21 mouse cellular contexts compared by ENCODE assay signal in genomic region chr14:121473869-121474268, GRCm38 (mm10). TPM values are rescaled to one million over a fixed set of nuclear protein-coding genes. Genes with fewer than 3 reads are reported as not detected.
DNase-seq lines count a peak whose midpoint lies in the region; ATAC-seq and TF ChIP-seq lines count a peak whose summit lies in the region.
"Had no signal": no experiment of that assay in that cellular context is flagged by ENCODE, and none has a peak within 500 bp of the region (broad histone marks: within the 10 kb centered on the region; RNA-seq: fewer than 3 reads in every experiment).

No protein-coding gene starts in this region.

- H3K9ac ChIP-seq in liver, adult 2 months (ENCODE audit: low read depth, low read length): no peak overlapping the region
- H3K9ac ChIP-seq in liver, postnatal 0 days (replicated peaks): no peak overlapping the region
- H3K9ac ChIP-seq: embryonic facial prominence, embryonic 13.5 days; forebrain, embryonic 12.5 days; heart, embryonic 13.5 days; hindbrain, embryonic 14.5 days had no signal

- no peak overlapping the region for H3K4me2 ChIP-seq in liver, postnatal 0 days (ENCODE audit: low read depth, low read length)
- H3K4me2 ChIP-seq: embryonic facial prominence, embryonic 13.5 days; forebrain, embryonic 12.5 days; heart, embryonic 13.5 days; hindbrain, embryonic 14.5 days had no signal

- no peak for TF ChIP-seq POLR2A in liver, adult 2 months (IDR thresholded peaks at IDR 0.05; ENCODE audit: extremely low read depth, insufficient read depth, low read length)

- ATAC-seq in liver, postnatal 0 days: no peak; the same call in 1 of the 2 replicates
- ATAC-seq: forebrain, embryonic 16.5 days had no signal

- TF ChIP-seq EP300 in liver, postnatal 0 days (IDR thresholded peaks at IDR 0.05; ENCODE audit: low read depth): no peak

- WGBS in liver, adult 2 months: 27% methylated on average over 4 of the region's 4 CpGs
- 54% methylated on average over 4 of the region's 4 CpGs for WGBS in liver, postnatal 0 days (ENCODE audit: insufficient replicate concordance)

- no peaks in the 10 kb centered on the region for H3K27me3 ChIP-seq in liver, adult 2 months (ENCODE audit: control insufficient read depth, insufficient read depth, low read length)
- no peaks in the 10 kb centered on the region for H3K27me3 ChIP-seq in liver, postnatal 0 days (ENCODE audit: insufficient read depth, low read length)
- H3K27me3 ChIP-seq: CH12.LX; embryonic facial prominence, embryonic 13.5 days; forebrain, embryonic 12.5 days; heart, embryonic 13.5 days had no signal

- TF ChIP-seq CTCF in liver, adult 2 months (IDR thresholded peaks at IDR 0.05; ENCODE audit: low read depth, low read length): no peak
- no peak for TF ChIP-seq CTCF in liver, postnatal 0 days (IDR thresholded peaks at IDR 0.05; ENCODE audit: low read depth)

- no peaks in the 10 kb centered on the region for H3K9me3 ChIP-seq in liver, postnatal 0 days (ENCODE audit: low read length)
- H3K9me3 ChIP-seq: embryonic facial prominence, embryonic 13.5 days; forebrain, embryonic 12.5 days; heart, embryonic 13.5 days; hindbrain, embryonic 10.5 days had no signal

- H3K27ac ChIP-seq in liver, adult 2 months (replicated peaks; ENCODE audit: insufficient read depth, low read depth, low read length): no peak overlapping the region
- no peak overlapping the region for H3K27ac ChIP-seq in liver, postnatal 0 days (ENCODE audit: low read depth)
- H3K27ac ChIP-seq: embryonic facial prominence, embryonic 13.5 days; forebrain, embryonic 12.5 days; heart, embryonic 13.5 days; hindbrain, embryonic 10.5 days; hindbrain, embryonic 14.5 days had no signal

- H3K79me2 ChIP-seq in liver, adult 2 months (ENCODE audit: control insufficient read depth, insufficient read depth, low read length): no peaks in the 10 kb centered on the region

- peak; percentile 63 for DNase-seq in heart, adult 11 months
- no peak for DNase-seq in heart, postnatal 25 days (ENCODE audit: low spot score)
- peak; percentile 27 for DNase-seq in kidney, adult 11 months
- no peak for DNase-seq in kidney, postnatal 14 days
- DNase-seq in liver, adult 2 months (ENCODE audit: extremely low read depth, low read depth, low spot score): peak; percentile 43
- no peak for DNase-seq in liver, postnatal 0 days
- no peak for DNase-seq in thymus, postnatal 10 days (ENCODE audit: low spot score in 2 of 2)
- DNase-seq: adrenal gland, postnatal 14 days; cerebellum, adult 18-20 months; cerebellum, adult 9-11 months; cerebellum, postnatal 36 days; gastrocnemius, postnatal 10 days; heart, postnatal 10 days had no signal

- H3K36me3 ChIP-seq in liver, adult 2 months (ENCODE audit: control insufficient read depth, insufficient read depth, low read length): no peaks in the 10 kb centered on the region
- H3K36me3 ChIP-seq in liver, postnatal 0 days (replicated peaks; ENCODE audit: insufficient read depth, low read length): no peaks in the 10 kb centered on the region
- H3K36me3 ChIP-seq: embryonic facial prominence, embryonic 13.5 days; forebrain, embryonic 12.5 days; heart, embryonic 13.5 days; hindbrain, embryonic 10.5 days had no signal

- H3K4me1 ChIP-seq in liver, adult 2 months (ENCODE audit: control insufficient read depth, insufficient read depth, low read length): peaks cover 12% of the 10 kb centered on the region
- H3K4me1 ChIP-seq in liver, postnatal 0 days (ENCODE audit: insufficient read depth): peaks cover 4% of the 10 kb centered on the region; the same call in 1 of the 2 replicates
- H3K4me1 ChIP-seq: embryonic facial prominence, embryonic 13.5 days; forebrain, embryonic 12.5 days; hindbrain, embryonic 10.5 days had no signal

- no peak overlapping the region for H3K4me3 ChIP-seq in liver, adult 2 months (ENCODE audit: insufficient read depth, low read depth, low read length)
- H3K4me3 ChIP-seq in liver, postnatal 0 days (ENCODE audit: low read depth, low read length): no peak overlapping the region
- H3K4me3 ChIP-seq: embryonic facial prominence, embryonic 13.5 days; forebrain, embryonic 12.5 days; heart, embryonic 13.5 days; hindbrain, embryonic 10.5 days had no signal

- intact Hi-C loops in heart, postnatal 25 days (cut with DNase I): no loop called here

RNA-seq across cellular contexts. Expression of gene Slc15a1, which starts 31.2 kb away (rescaled TPM):
- total RNA-seq in heart, postnatal 25 days (2021): not detected
- total RNA-seq in liver, adult 2 months (2014; rRNA removed): not detected in 2 replicates
- not detected in 2 replicates for polyA plus RNA-seq in liver, adult 2 months (2012; rRNA removed)
- polyA plus RNA-seq in liver, postnatal 0 days (2015; fragmentation: Nextera tagmentation; extraction: Ambion mirVana): not detected in 2 replicates
- total RNA-seq: gastrocnemius, postnatal 10 days; gastrocnemius, postnatal 4 days; heart, postnatal 10 days had no signal
- polyA plus RNA-seq: forebrain, embryonic 12.5 days; forebrain, embryonic 16.5 days; heart, embryonic 13.5 days; hindbrain, embryonic 14.5 days had no signal

Comparison
In these comparisons a context has a peak if more than half of its experiments do, and no peak if none do; other contexts are left out.
1. DNase-seq: peak in heart, adult 11 months (single experiment), kidney, adult 11 months (single experiment) and liver, adult 2 months (single experiment); none in heart, postnatal 25 days (single experiment), kidney, postnatal 14 days (single experiment), liver, postnatal 0 days (single experiment) and thymus, postnatal 10 days (0 of 2).